Mouse (Mus musculus) midbrain, embryonic 12.5 days (tissue): ENCODE results near the gene Pdxk. TPM values are rescaled to one million over a fixed set of nuclear protein-coding genes. Genes with fewer than 3 reads are reported as not detected.

Source experiments
- ATAC-seq: fragments of 200-750 bp; cut with Nextera tagmentation; 2 replicates; pipeline ENCODE4 v1.8.0; 2017; ENCODE audit warnings: low read depth, moderate TSS enrichment, moderate library complexity; ENCODE audit not compliant: low FRiP score
- H3K27ac ChIP-seq: fragments of 300-500 bp; sonication (generic); replicated peaks from 2 replicates; pipeline ENCODE4 v1.5.1; 2016; ENCODE audit warnings: mild to moderate bottlenecking
- H3K27me3 ChIP-seq: fragments of 300-500 bp; sonication (generic); 2 replicates; pipeline ENCODE4 v1.6.1; 2016; ENCODE audit warnings: mild to moderate bottlenecking
- H3K36me3 ChIP-seq: fragments of 300-500 bp; sonication (generic); 2 replicates; pipeline ENCODE4 v1.6.1; 2016
- H3K4me1 ChIP-seq: fragments of 300-500 bp; sonication (generic); 2 replicates; pipeline ENCODE4 v1.6.1; 2016
- H3K4me2 ChIP-seq: fragments of 300-500 bp; sonication (generic); replicated peaks from 2 replicates; pipeline ENCODE4 v1.6.1; 2016; ENCODE audit warnings: mild to moderate bottlenecking, moderate library complexity
- H3K4me3 ChIP-seq: fragments of 300-500 bp; sonication (generic); 2 replicates; pipeline ENCODE4 v1.5.1; 2016; ENCODE audit warnings: mild to moderate bottlenecking
- H3K9ac ChIP-seq: fragments of 300-500 bp; sonication (generic); replicated peaks from 2 replicates; pipeline ENCODE4 v1.6.1; 2016; ENCODE audit warnings: mild to moderate bottlenecking, moderate library complexity
- H3K9me3 ChIP-seq: fragments of 300-500 bp; sonication (generic); 2 replicates; pipeline ENCODE4 v1.6.1; 2016; ENCODE audit warnings: mild to moderate bottlenecking
- WGBS: fragments of 180-500 bp; shearing (Covaris S2); methylation state at CpG from one replicate; pipeline ENCODE4 v1.1.7; 2016; 5-methylcytosine and 5-hydroxymethylcytosine counted together
- polyA plus RNA-seq: library from polyadenylated mRNA; unstranded; fragments of >200 nt; fragmentation: Nextera tagmentation; extraction: Ambion mirVana; gene quantifications from 2 replicates; pipeline ENCODE4 v1.2.1, GENCODE M21; 2016

Pdxk gene
- polyA plus RNA-seq, 1 experiment from 2014 or later, result 10.9 TPM

DNA sequence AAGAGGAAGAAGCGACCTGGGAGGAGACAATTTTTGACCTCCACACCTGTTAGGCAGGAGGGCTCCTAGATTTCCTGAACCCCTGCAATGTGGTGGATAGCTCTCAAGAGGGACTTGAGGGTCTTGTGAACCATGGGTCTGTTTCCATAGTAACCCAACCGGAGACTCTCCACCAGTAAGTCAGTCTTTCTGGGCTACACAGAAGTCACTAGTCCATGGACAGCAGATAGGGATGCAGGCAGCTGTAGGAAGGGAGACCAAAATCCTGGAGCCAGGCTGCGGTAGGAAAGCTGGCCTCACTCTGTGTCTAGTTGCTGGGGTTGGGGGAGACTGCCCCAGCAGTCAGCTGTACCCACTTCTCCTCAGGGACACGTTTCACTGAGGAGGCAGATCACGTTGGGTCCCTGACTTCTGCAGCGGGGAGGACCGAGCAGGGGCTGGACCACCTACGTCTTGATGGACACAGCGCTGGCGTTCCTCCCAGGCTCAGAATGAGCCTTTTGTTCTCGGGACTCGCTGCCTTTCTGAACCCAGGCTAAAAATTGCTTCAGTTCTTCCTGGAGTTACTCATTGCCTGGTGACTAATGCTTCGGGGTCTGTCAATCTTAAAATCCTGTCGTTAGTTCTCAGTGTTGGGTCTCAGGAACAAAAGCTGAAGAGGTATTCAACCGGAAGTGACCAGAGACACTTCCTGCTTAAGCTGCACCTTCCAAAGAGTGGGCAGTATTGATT lies 6.0 kb upstream of the Pdxk start:
- no peak for ATAC-seq
- 43% methylated on average over 15 of the region's 15 CpGs for whole genome bisulfite sequencing
- Histone ChIP-seq H3K27me3 (peaks cover 10% of the 10 kb centered on the region), H3K4me3 (no peak overlapping the region), H3K9me3 (no peaks in the 10 kb centered on the region), H3K4me1 (peaks cover 5% of the 10 kb centered on the region; the same call in 1 of the 2 replicates), H3K4me2 (peak overlapping the region; percentile 33), H3K36me3 (no peaks in the 10 kb centered on the region), H3K9ac (no peak overlapping the region), H3K27ac (no peak overlapping the region)

DNA sequence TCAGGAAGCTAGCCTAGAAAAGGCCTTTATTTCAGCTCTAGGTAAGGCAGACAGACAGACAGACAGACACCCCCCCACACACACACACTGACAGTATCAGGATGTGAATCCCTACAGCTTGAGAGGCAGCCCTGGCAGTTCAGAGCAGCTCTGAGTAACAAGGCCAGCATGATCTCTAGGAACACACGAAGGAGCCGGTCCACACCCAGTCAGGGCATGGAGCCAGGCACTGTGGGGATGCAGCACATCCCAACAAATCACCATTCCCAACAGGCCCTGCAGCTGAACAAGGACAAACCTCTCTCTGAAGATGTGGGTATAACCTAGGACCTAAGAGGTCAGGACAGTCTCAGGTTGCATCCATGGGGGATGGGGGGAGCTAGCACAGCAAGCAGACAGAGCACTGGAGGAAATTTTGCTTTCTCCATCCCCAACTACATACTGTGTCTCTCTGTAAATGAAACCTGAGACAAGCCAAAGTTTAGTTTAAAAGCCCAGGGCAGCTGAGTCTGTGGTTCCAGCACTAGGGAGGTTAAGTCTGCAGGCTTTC lies 3.1 kb upstream of the Pdxk start:
- Histone ChIP-seq H3K4me3 (no peak overlapping the region), H3K27me3 (peaks cover 24% of the 10 kb centered on the region), H3K4me2 (no peak overlapping the region), H3K9me3 (no peaks in the 10 kb centered on the region), H3K27ac (no peak overlapping the region), H3K9ac (no peak overlapping the region), H3K36me3 (no peaks in the 10 kb centered on the region), H3K4me1 (peaks cover 15% of the 10 kb centered on the region)
- ATAC-seq, result no peak
- 50% methylated on average over 2 of the region's 2 CpGs for WGBS

DNA sequence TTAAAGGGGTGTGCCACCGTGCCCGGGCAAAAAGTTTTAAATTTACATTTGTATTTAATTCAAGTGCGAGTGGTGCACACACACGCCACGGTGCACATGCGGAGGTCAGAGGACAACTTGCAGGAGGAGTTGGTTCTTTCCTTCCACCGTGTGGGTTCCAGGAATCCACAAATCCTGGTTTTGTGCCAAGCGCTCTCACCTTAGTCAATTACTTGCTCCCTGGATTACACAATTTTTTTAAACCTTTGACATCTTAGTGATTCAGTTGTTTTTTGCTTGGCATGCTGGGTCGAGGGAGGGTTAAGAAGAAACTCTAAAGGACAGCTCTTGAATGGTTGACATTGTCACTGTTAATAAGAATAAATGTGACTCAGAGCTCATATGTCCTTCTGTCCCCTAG lies 1.9 kb upstream of the Pdxk start:
- Histone ChIP-seq H3K9me3 (no peaks in the 10 kb centered on the region), H3K4me2 (no peak overlapping the region), H3K4me1 (peaks cover 15% of the 10 kb centered on the region), H3K27ac (no peak overlapping the region), H3K27me3 (peaks cover 24% of the 10 kb centered on the region), H3K4me3 (no peak overlapping the region), H3K9ac (no peak overlapping the region), H3K36me3 (no peaks in the 10 kb centered on the region)
- 83% methylated on average over 9 of the region's 9 CpGs for WGBS
- no peak for ATAC-seq

DNA sequence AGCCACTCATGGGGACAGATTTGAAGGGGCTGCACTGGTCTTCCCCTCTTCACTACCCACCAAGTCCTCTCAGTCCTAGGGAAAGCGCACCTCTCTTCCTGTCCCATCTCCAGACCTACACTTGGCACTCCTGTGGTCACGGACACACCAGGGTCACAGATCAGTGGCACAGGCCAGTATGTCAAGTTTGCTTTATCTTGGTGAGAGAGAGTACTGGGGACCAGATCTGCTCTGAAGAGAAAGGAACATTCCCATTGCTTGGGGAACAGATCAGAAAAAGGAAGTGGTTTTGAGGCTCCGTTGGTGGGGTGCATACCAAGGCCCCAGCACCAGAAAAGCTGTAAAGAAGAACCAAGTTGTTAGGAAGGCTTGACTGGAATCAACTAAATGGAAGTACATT lies 697 bp upstream of the Pdxk start:
- H3K4me3 ChIP-seq, result no peak overlapping the region; the same call in 1 of the 2 replicates
- peak overlapping the region; percentile 99 for H3K4me2 ChIP-seq

DNA sequence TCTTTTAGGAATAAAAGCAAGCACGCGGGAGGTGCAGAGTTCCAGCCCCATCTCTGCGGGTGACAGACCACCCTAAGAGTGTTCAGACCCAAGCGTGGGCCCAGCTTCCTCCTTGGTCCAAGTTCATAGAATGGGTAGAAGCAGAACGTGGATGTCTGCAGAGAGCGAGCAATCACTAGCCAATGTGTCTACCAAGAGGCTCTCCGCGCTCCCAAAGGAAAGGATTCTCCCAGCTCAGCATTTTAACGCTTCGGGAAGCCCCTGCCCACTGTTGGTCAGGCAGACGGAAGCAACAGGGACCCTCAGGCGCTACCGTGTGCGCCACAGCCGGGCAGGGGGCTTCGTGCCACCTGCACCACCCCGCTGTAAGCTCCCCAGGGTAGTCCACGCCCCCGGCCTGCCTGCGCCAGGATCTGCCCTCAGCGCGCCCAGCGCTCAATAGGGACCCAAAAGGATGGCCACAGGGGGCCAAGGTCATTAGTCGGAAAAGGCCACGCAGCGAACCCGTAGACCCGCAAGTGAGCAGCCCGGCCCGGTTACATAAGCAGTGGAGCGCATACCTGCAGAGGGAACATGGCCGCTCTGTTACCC lies 479 bp downstream of the Pdxk start:
- 3% methylated on average over 32 of the region's 32 CpGs for WGBS
- no peaks in the 10 kb centered on the region for H3K9me3 ChIP-seq

More for the DNA sequence above, 697 bp upstream of the Pdxk start:
- Histone ChIP-seq H3K9me3 (no peaks in the 10 kb centered on the region), H3K27ac (no peak overlapping the region), H3K27me3 (peaks cover 28% of the 10 kb centered on the region), H3K4me1 (peaks cover 10% of the 10 kb centered on the region), H3K9ac (no peak overlapping the region), H3K36me3 (no peaks in the 10 kb centered on the region)
- no peak; the same call in 1 of the 2 replicates for ATAC-seq
- WGBS, result 81% methylated on average over 3 of the region's 3 CpGs

DNA sequence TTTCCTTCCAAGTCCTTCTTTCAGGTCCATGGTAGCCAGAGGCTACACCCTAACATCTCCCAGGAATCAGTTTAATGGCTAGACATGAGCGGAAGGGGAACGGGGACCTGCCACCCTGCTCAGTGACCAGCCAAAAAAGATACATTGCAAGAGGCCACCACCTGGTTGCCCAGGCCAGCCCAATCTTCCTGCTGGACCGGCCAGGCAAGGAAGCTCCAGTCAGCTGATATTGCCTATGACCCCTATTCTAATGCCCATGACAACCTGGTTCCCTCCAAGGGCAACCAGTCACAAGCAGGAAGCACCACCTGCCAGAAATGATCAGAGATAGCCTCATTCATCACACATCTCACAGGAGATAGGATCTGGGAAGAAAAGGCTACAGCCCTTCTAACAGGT lies 1.0 kb downstream of the Pdxk start:
- Histone ChIP-seq H3K4me1 (peaks cover 11% of the 10 kb centered on the region), H3K27me3 (peaks cover 28% of the 10 kb centered on the region), H3K4me2 (peak overlapping the region; percentile 99), H3K27ac (no peak overlapping the region), H3K4me3 (peak overlapping the region; percentile 68), H3K36me3 (no peaks in the 10 kb centered on the region), H3K9ac (peak overlapping the region; percentile 68), H3K9me3 (no peaks in the 10 kb centered on the region)
- WGBS, result 85% methylated on average over 3 of the region's 3 CpGs
- no peak for ATAC-seq

More for the DNA sequence above, 479 bp downstream of the Pdxk start:
- H3K36me3 ChIP-seq, result no peaks in the 10 kb centered on the region
- ATAC-seq, result peak; percentile 48; the same call in 1 of the 2 replicates
- H3K27ac ChIP-seq, result no peak overlapping the region
- peak overlapping the region; percentile 68 for H3K4me3 ChIP-seq
- peaks cover 28% of the 10 kb centered on the region for H3K27me3 ChIP-seq
- peak overlapping the region; percentile 68 for H3K9ac ChIP-seq
- peak overlapping the region; percentile 99 for H3K4me2 ChIP-seq
- peaks cover 10% of the 10 kb centered on the region for H3K4me1 ChIP-seq

DNA sequence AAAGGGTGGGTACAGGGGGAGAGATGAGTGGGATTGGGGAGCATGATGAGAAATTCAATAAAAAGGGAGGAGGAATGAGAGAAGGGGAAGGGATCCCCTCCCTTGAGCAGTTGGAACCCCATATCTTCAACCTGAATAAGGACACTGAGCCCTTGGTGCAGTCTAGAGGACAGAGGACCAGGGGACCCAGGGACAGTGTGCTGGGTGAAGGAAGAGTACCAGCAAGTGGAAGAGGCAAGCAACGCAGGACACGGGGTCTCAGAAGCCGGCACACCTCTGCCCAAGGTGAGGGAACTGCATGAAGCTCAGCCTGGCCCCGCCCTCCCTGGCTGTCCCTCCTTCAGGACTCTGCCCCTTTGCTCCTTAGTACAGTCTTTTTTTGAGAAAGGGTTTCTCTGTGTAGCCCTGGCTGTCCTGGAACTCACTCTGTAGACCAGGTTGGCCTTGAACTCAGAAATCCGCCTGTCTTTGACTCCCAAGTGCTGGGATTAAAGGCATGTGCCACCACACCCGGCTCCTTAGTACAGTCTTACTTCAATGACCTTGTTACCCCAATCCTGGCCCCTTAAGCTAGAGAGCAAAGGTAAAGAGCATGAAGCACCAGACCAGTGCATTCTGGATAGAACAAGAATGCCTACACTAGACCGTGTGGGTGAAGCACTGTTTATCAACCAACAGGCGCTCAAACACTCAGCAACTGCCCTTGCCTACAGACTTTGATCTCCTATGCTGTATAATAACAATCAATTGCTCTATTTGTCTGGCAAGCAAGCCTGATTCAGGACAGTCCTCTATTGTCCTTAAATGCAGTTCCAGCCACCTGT lies 1.6 kb downstream of the Pdxk start:
- no peak overlapping the region for H3K9ac ChIP-seq
- ATAC-seq, result no peak
- WGBS, result 89% methylated on average over 8 of the region's 8 CpGs

DNA sequence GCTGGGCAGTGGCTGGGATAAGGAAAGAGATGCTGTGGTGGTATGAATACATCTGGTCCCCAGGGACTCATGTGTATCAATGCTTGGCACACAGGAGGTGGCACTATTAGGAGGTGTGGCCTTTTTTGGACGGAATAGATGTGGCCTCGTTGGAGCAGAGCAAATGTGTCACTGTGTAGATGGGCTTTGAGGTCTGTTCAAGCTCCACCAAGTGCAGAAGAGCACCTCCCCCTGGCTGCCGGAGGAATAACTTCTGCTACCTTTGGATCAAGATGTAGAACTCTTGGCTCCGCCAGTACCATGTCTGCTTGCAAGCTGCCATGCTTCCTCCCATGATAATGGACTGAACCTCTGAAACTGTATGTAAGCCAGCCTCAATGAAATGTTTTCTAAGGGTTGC lies 3.0 kb downstream of the Pdxk start:
- Histone ChIP-seq H3K9ac (no peak overlapping the region), H3K4me1 (peaks cover 23% of the 10 kb centered on the region), H3K36me3 (no peaks in the 10 kb centered on the region), H3K4me3 (no peak overlapping the region), H3K4me2 (no peak overlapping the region), H3K27ac (no peak overlapping the region), H3K27me3 (peaks cover 18% of the 10 kb centered on the region; the same call in 1 of the 2 replicates), H3K9me3 (no peaks in the 10 kb centered on the region)
- 73% methylated on average over 4 of the region's 4 CpGs for WGBS
- ATAC-seq, result no peak

More for the DNA sequence above, 1.6 kb downstream of the Pdxk start:
- H3K4me3 ChIP-seq, result no peak overlapping the region
- no peaks in the 10 kb centered on the region for H3K36me3 ChIP-seq
- H3K27ac ChIP-seq, result no peak overlapping the region
- no peaks in the 10 kb centered on the region for H3K9me3 ChIP-seq
- H3K27me3 ChIP-seq, result peaks cover 23% of the 10 kb centered on the region
- H3K4me2 ChIP-seq, result peak overlapping the region; percentile 99
- H3K4me1 ChIP-seq, result peaks cover 17% of the 10 kb centered on the region

DNA sequence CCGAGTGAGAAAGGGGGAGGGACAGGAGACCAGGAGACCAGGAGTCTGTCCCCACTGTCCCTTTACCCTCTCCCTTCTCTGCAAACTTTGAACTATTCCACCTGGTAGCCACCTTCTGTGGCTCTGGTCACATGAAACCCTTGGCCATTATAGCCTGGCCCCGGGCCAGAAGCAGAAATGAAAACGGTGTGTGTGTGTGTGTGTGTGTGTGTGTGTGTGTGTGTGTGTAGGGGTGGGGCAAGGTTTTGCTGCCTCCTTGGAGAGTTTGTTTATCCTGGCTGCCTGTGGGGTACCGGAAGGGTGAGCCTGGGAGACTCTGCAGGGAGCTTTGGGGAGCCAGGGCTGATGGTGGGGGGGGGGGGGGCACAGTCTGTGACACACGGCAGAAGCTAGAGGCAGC lies 4.3 kb downstream of the Pdxk start:
- no peak overlapping the region for H3K27ac ChIP-seq
- peaks cover 23% of the 10 kb centered on the region for H3K4me1 ChIP-seq
- peaks cover 18% of the 10 kb centered on the region; the same call in 1 of the 2 replicates for H3K27me3 ChIP-seq
- H3K36me3 ChIP-seq, result no peaks in the 10 kb centered on the region
- ATAC-seq, result no peak
- H3K4me2 ChIP-seq, result no peak overlapping the region
- WGBS, result 43% methylated on average over 5 of the region's 5 CpGs
- H3K4me3 ChIP-seq, result no peak overlapping the region
- no peak overlapping the region for H3K9ac ChIP-seq
- H3K9me3 ChIP-seq, result no peaks in the 10 kb centered on the region

DNA sequence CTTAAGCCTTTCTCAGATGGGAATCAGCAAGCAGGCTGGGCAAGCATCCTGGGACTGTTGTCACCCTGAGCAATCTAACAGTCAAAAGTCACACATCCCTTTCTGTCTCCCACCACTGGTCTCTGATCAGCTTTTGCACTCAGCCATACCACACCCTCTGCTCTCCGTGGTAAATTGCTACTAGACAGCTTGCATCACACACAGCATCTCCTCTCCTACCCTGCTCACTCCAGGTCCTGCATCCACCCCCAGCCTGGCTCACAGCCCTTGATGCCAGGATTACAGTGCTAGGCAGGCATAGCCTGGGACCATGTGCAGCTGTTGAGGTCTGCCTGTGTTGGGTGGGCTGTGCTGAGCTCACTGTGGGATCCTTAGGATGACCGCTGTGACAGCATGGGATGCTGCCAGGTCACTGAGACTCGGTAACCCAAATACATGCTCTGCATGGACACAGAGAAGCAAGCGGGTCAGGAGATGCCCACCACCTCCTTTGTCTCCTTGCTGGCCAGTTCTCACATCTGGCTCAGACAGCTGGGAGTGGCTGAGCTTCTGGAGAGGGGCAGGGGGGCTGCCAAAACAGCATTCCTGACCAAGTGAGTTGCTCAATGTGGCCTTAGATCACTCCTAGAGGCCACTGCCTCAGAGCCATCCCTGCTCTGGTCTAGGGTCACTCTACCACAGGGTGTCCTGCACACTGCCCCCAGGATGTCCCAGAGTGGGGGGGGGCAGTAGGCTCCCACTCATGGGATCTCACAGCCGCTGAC lies 6.2 kb downstream of the Pdxk start:
- no peaks in the 10 kb centered on the region for H3K36me3 ChIP-seq
- peaks cover 11% of the 10 kb centered on the region; the same call in 1 of the 2 replicates for H3K27me3 ChIP-seq
- ATAC-seq, result no peak
- no peak overlapping the region for H3K9ac ChIP-seq
- H3K4me2 ChIP-seq, result no peak overlapping the region
- 68% methylated on average over 5 of the region's 5 CpGs for WGBS
- no peaks in the 10 kb centered on the region for H3K9me3 ChIP-seq
- no peak overlapping the region for H3K4me3 ChIP-seq
- H3K4me1 ChIP-seq, result peaks cover 14% of the 10 kb centered on the region
- no peak overlapping the region for H3K27ac ChIP-seq
